Mouse (Mus musculus): ENCODE results near the gene Ace2.

DNA sequence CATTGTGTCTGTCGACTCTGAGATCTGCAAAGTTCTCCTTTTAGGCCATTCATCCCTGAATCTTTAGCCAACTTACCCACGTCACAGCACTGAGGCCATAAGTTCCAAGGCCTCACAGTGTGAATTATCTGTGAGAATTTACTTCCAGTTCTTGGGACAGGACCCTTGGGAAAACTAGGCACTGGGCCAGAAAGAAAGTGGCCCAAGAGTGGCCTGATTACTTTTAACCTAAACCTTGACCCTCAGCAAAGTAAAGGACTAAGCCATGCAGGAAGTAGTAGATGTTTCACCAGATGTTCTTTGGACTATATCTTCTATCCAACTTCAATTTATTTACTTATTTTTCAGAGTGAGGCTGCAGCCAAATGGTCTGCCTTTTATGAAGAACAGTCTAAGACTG lies 13.6 kb downstream of the Ace2 start:
- TF ChIP-seq CTCF (IDR thresholded peaks at IDR 0.05; ENCODE audit: low read depth, low read length) (no peak), EP300 (IDR thresholded peaks at IDR 0.05; ENCODE audit: insufficient read depth, low read depth, low read length) (no peak)
